Mouse (Mus musculus): ENCODE measurements around the gene Gm4779. TPM values are rescaled to one million over a fixed set of nuclear protein-coding genes. Genes with fewer than 3 reads are reported as not detected.
"Not testable (repeated sequence)": the region's sequence is repeated elsewhere in the genome, so short reads cannot be mapped to it uniquely, and the experiment has no call there.

Gm4779 gene
- 1 to 10 TPM in 1 of 2 experiments, under 1 TPM in 1; 0.77 to 1.1 TPM for total RNA-seq (2021)

DNA sequence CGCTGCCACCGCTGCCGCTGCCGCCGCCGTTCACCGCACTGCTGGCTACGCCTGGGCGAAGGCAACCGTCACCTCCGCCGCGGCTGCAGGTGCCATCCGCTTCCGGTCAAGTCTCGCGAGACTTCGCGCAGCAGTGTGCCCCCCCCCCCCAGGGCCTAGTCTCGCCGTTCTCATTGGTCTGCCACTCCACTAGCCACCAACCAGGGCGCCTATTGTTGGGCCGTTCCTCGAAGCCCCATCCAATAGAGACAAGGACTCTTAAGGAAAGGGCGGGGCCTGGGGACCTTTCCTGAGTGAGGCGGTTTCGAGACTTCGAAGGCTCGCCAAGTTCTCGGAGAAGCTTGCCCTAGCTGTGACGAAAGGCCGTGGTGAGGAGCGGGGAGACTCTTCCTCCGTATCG lies at the start of gene Gm4779, which contains the start of gene 8030474K03Rik:
TSS of gene Gm4779 (minus strand) at position 82 of the 400 bp plus-strand sequence.
TSS of gene 8030474K03Rik (plus strand) at position 315 of the 400 bp plus-strand sequence.
- DNase-seq = no peak

DNA sequence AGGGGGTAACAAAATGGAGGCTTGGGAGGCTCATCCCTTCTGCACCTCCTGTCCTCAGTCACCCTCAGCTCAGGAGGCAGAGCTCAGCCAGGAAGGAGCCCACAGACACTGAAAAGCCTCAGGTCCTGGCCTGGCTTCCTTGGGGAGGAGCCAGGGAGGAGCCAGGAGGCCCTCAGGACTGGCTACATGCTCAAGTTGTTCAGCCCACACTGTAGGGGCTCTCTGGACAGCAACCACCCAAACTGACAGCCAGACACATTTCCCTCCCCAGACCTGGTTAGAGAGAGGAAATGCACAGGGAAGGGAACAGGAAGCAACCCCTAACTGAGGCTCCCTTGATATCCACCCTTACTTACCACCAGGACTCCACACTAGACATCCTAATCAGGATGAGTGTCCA lies 25.8 kb upstream of the Gm4779 start:
- DNase-seq = not testable (repeated sequence)

DNA sequence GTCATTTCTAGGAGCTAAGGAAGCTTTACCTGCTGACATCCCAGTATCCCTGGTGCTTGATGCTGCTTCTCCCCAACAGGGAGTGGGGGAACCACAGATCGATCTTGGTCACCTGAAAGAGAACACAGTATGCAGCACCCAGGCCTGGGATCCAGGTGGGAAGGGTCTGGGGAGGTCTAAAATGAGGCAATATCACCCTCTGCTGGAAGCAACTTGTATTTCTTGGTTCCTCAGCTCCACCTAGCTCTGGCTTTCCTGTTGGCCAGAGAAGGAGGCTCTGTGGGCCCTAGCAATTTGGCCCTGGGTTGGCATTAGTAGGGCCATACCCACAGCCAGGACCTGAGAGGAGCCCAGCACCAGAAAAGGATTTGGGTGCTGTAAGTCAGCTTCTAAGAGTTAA lies 24.9 kb upstream of the Gm4779 start:
- DNase-seq = no peak

DNA sequence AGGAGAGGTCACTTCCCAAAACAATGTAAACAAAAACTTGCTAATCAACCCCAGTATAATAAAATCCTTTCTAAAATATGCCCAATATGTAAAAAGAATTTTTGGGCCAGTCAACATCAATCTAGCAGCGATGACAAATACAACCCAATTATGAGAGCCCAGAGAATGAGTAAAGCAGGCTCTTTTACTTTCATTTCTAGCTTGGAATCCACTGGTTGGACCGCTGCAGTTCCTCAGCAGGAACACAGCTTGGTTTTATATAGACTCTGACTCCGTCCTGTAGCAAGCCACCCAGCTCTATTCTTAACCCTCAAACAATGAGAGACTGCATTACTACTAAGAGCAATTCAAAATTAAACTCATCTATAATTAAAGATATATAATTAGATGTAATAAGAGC lies 17.5 kb upstream of the Gm4779 start:
- DNase-seq = no peak

DNA sequence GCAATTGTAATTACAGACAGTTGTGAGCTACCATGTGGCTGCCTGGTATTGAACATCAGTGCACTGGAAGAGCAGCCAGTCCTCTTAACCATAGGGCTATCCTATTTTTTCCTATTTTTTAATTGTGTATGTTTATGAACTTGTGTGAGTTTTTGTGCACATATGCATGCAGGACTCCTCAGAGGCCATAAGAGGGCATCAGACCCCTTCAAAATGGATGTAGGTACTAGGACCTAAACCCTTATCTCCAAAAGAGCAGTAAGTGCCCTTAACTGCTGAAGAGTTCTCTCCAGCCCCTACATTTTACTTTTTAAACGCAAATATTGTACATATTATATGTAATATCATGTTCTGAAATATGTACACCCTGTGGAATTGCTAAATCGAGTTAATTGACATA lies 11.3 kb upstream of the Gm4779 start:
- no peak for DNase-seq

DNA sequence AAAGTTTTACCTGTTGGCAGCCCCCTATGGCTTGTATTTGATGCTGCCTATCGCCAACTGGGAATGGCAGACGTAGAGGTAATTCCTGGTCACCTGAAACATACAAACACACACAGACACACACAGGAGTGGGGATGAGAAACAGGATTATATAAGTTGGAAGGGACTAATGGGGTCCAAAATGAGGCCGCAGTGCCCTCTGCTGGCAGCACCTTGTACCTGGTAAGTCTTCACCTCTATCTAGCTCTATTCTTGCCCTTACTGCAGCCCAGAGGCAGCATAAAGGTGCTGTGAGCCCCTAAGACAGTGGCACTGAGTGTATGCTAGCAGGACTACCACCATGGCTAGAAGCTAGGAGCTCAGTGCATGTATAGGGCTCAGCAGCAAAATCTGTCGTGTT lies 2.7 kb downstream of the Gm4779 start:
- peak; percentile 32 to 45 for DNase-seq

DNA sequence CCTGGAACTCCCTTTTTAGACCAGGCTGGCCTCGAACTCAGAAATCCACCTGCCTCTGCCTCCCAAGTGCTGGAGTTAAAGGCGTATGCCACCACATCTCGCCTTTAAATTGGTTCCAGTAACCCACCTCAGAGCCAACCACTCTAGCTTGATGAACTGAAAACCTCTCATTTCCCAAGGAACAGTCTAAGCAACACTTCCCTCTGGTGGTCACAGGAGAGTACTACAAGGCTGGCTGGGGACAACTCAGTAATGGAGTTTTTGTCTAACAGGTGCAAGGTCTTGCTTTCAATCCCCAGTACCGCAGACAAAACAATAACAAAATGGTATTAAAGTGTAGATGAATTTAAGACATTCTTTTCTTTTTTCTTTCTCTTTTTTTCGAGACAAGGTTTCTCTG lies 22.2 kb downstream of the Gm4779 start:
- peak; percentile 9 to 50 for DNase-seq

DNA sequence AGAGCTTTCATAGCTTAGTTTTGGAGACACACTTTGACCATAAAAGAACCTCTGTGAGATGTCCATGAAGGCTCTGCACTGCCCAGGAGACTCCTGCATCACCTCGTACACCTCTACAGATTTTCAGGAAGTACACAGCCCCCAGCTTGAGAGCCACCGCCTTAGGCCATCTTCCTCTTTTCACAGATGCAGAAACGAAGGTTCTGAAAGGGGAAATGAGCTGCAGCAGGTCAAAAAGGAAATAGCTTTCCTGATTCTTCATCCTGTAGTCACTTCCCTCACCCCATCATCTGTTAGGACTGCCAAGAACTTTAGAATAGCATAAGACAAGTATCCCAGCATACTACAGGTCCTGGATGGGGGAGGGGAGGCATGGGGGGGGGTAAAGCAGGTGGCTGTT lies 23.9 kb downstream of the Gm4779 start:
- DNase-seq = no peak

DNA sequence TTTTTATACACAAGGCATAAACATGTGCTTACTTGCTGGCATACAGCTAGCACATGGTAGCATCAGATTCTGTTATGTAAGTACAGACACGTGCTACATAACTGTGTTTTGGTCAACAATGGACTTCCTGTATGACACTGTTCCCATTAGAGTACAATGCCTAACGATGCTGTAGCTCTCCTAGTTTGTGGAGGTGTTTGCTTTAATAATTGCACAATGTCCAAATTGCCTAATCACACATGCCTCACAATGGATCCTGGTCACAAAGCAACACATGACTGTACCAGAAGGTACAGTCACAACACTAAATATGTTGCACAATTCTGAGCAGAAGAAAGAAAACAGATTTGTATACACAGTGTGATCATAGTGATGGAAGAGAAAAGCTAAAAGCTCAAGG lies 24.7 kb downstream of the Gm4779 start:
- no peak for DNase-seq

DNA sequence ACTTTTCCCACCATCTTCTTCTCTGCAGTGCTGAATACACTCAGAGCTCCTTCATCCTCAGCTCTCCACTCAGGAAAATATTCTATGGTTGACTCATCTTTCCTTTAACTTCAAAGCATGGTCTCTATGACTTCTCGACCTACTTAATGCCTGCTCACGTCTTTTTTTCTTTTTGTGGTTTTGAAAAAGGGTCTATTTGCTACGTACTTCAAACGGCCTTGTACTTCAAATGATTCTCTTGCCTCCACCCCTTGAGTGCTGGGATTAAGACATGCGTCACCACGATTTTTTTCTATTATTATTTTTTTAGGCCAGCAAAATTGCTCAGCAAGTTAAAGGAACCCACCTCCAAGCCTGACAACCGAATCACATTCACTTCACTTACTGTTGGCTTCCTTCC lies 26.9 kb downstream of the Gm4779 start:
- DNase-seq = no peak

DNA sequence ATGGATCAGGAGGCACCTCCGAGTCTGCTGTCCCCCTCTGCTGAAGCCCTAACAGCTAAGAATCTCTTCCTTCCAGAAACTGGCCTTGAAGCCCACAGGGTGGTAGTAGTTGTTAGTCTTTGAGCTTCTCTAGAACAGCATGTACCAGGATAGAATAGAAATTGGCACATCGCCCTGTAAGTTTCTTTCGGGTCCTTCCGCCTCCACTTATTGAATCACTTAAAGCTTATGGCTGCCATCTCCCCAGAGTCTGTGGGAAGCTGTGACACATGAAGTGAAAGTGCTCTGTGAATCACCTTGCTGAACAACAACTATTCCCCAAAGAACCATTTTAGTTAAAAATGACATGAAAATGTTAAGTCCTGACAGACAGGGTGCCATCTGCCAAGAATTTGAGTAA lies 29.1 kb downstream of the Gm4779 start:
- DNase-seq = no peak

DNA sequence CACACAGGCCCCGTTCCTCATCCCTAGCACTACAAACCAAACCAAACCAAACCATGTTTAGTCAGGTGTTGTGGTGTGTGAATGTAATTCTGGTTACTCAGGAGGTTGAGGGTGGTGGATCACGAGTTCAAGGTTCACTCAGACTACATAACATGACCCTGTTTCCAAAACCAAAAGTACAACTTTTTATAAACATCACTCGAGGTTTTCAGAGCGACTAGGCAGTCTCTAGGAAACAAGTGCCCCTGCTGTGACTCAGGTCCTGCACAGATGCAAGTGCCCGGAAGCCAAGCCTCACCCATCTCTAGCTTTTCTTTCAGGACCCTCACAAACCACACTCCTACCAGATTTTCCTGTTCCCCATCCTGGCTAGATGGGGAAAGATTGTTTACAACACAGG lies 29.6 kb downstream of the Gm4779 start:
- no peak for DNase-seq

DNA sequence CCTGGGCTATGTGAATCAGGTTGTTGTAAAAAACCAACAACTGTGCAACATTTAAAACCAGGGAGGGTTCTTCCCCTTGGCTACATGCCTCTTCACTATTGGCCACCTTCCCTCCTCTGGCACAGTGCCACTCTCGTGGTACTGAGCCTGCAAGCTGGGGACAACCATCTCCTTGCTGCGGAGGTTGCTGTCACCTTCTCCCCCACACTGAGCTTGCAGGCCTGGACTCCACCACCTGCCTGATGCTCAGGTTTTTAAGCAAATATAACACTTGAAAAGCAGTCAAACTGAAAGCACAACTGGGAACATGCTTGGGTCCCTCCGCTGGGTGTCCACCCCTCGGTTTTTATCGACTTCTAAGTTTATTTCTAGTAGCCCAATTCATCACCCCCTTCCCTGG lies 39.7 kb downstream of the Gm4779 start:
- DNase-seq = no peak

DNA sequence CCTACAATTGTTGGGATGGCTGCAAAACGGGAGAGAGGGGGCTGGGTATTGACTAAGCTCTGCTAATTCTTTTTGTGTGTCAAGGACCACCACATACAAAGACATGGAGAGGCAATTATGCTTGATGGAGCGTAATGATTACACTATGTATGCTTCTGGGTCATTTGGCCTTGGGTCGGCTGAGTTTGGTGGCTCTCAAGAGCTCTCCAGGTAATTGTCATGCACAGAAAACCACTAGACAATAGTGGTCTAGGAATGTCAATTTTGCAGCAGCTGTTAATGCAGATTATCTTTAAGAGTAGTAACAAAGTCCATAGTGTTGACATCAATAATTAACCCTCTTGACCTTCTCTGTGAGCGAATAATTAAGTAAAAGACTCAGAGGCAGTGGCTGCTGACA lies 44.1 kb downstream of the Gm4779 start:
- DNase-seq = no peak

DNA sequence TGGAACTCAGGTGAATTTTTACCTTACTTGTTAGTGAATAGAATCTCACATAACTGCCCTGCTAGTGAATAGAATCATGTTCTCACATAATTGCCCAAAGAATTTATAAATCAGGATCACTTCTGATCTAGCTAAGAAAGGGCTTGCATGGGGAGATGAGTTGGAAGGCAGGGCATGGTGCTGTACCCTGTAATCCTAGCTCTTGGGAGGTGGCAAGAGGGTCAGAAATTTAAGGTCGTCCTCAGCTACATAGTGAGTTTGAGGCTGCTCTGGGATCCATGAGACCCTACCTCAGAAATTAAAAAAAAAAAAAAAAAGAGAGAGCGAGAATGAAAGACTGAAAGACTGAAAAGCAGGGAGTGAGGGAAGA lies 53.2 kb downstream of the Gm4779 start:
- DNase-seq = no peak

DNA sequence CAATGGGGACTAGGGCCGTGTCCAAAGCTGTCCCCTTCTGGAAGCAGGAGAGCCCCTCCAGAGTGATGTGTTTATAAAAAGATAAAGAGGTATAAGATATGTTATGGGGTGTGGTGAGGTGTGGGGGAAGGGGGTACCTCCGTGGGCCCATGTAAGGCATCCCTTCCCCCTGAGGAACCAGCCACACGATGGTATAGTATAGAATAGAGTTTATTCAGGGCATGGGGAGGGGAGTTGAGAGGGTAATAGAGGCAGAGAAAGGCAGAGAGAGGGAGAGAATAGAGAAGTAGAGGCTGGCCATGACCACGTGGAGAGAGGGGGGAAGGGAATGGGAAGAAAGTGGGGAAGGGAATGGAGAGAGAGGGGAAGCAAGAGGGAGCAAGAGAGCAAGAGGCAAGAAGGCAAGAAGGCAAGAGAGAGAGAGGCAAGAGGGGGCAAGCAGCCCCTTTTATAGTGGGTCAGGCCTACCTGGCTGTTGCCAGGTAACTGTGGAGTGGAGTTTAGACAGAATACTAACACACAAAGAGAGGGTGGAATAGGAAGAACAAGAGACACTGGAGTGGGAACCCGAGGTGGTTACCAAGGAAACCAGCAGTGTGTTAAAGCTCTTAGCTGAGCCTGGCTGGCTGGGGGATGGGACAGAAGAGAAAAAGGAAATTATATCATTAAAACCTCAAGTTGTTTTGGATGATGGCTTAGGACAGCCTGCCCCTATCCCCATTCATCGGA lies 53.7 kb downstream of the Gm4779 start:
- DNase-seq = peak in 1 of 2 experiments; percentile 7

Other genes with a start within 250 kb of the Gm4779 start
- gene Ogt, start 154.4 kb downstream of the Gm4779 start, total RNA-seq (2021) = 100 to 1,000 TPM; 220 to 236 TPM
- not detected for gene Cxcr3, start 60.2 kb downstream of the Gm4779 start, total RNA-seq (2021)
- gene 8030474K03Rik, start 233 bp upstream of the Gm4779 start, total RNA-seq (2021) = not detected
- gene Nhsl2, start 55.0 kb upstream of the Gm4779 start, total RNA-seq (2021) = 10 to 100 TPM; 48.7 to 58.8 TPM